Mouse (Mus musculus) kidney, embryonic 16.5 days (tissue): ENCODE measurements at regions not wholly inside any gene's neighbourhood (a gene's known extent, or its start where the extent isn't known, plus 50 kb on each side); places are given as distances from the start of the nearest gene placed in this dataset.

ENCODE experiments used
- ATAC-seq: fragments of 200-750 bp; cut with Nextera tagmentation; 2 replicates; pipeline ENCODE4 v1.8.0; 2017; ENCODE audit warnings: moderate TSS enrichment; ENCODE audit not compliant: low FRiP score, low TSS enrichment
- H3K27ac ChIP-seq: fragments of 300-500 bp; sonication (generic); 2 replicates; pipeline ENCODE4 v1.5.1; 2014; ENCODE audit warnings: low read length
- H3K27me3 ChIP-seq: fragments of 300-500 bp; sonication (generic); 2 replicates; pipeline ENCODE4 v1.6.1; 2014; ENCODE audit warnings: low read length, control low read depth, mixed read lengths; ENCODE audit not compliant: insufficient read depth
- H3K36me3 ChIP-seq: fragments of 300-500 bp; sonication (generic); 2 replicates; pipeline ENCODE4 v1.6.1; 2014; ENCODE audit warnings: low read length, control low read depth, mixed read lengths; ENCODE audit not compliant: insufficient read depth
- H3K4me1 ChIP-seq: fragments of 300-500 bp; sonication (generic); 2 replicates; pipeline ENCODE4 v1.6.1; 2014; ENCODE audit warnings: low read length, control low read depth, mixed read lengths; ENCODE audit not compliant: insufficient read depth
- H3K4me2 ChIP-seq: fragments of 300-500 bp; sonication (generic); replicated peaks from 2 replicates; pipeline ENCODE4 v1.6.1; 2014; ENCODE audit warnings: low read depth, low read length
- H3K4me3 ChIP-seq: fragments of 300-500 bp; sonication (generic); 2 replicates; pipeline ENCODE4 v1.5.1; 2014; ENCODE audit warnings: mild to moderate bottlenecking, low read length
- H3K9ac ChIP-seq: fragments of 300-500 bp; sonication (generic); replicated peaks from 2 replicates; pipeline ENCODE4 v1.6.1; 2014; ENCODE audit warnings: low read length
- H3K9me3 ChIP-seq: fragments of 300-500 bp; sonication (generic); 2 replicates; pipeline ENCODE4 v1.6.1; 2016; ENCODE audit warnings: low read length, control low read depth
- WGBS: fragments of 180-500 bp; shearing (Covaris S2); extraction: QIAGEN DNeasy Blood & Tissue Kit; methylation state at CpG from one replicate; pipeline ENCODE4 v1.1.7; 2014; 5-methylcytosine and 5-hydroxymethylcytosine counted together

GRCm38 (mm10) chr2:72744901-72745300, 235.3 kb downstream of the Sp3 start:
- no peaks in the 10 kb centered on the region for H3K36me3 ChIP-seq
- H3K9me3 ChIP-seq: no peaks in the 10 kb centered on the region
- no peak overlapping the region for H3K4me2 ChIP-seq
- no peak overlapping the region for H3K4me3 ChIP-seq
- 80% methylated on average over 4 of the region's 4 CpGs for WGBS
- no peak overlapping the region for H3K27ac ChIP-seq
- no peak for ATAC-seq
- H3K9ac ChIP-seq: no peak overlapping the region
- H3K27me3 ChIP-seq: no peaks in the 10 kb centered on the region
- H3K4me1 ChIP-seq: peaks cover 3% of the 10 kb centered on the region; the same call in 1 of the 2 replicates

DNA sequence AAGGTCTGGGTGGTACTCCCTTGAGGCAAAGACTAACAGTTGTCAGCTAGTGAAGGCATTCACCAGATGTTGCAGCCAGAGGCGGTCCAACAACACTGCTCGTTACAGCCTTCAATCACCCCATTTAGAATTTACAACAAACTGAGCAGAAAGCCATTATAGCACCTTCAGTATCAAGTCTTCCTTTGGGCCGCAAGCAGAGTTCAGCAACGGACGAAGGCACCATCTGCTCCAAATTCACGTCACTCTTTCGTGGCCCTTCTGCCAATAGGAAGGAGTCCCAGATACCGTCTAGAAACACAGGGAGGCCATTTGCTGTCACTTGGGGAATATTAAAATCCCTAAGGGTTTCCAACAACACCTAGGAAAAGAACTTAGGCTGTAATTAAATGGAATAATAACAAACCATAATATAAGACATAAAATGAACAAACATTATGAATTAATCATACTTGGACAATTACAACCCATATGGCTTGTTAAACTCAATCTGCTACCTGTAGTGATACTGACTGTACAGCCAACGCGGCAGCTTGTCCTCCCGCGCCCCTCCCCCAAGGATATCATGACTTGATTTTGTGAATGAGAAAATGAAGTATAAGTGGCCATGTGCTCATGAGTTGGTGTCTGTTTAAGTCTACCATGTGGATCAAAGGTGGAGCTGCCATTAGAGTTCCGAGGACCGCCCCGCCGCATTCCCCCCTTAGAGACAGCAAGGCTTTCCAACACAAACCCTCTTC, 233.6 kb downstream of the Sp3 start:
- Histone ChIP-seq H3K9me3 (no peaks in the 10 kb centered on the region), H3K4me3 (no peak overlapping the region), H3K36me3 (no peaks in the 10 kb centered on the region), H3K4me2 (no peak overlapping the region), H3K27ac (no peak overlapping the region), H3K27me3 (no peaks in the 10 kb centered on the region), H3K4me1 (no peaks in the 10 kb centered on the region), H3K9ac (no peak overlapping the region)
- 79% methylated on average over 16 of the region's 16 CpGs for WGBS
- no peak for ATAC-seq

- Histone ChIP-seq H3K4me3 (no peak overlapping the region), H3K4me1 (no peaks in the 10 kb centered on the region), H3K9ac (no peak overlapping the region), H3K4me2 (no peak overlapping the region), H3K9me3 (no peaks in the 10 kb centered on the region), H3K27ac (no peak overlapping the region), H3K27me3 (no peaks in the 10 kb centered on the region), H3K36me3 (no peaks in the 10 kb centered on the region)
- ATAC-seq: no peak
- WGBS: 89% methylated on average over 5 of the region's 5 CpGs
These were observed 232.9 kb downstream of the Sp3 start for GRCm38 (mm10) chr2:72747299-72747698.

GRCm38 (mm10) chr2:72749495-72749894, 230.8 kb downstream of the Sp3 start:
- Histone ChIP-seq H3K9ac (no peak overlapping the region), H3K9me3 (no peaks in the 10 kb centered on the region), H3K27ac (no peak overlapping the region), H3K4me2 (no peak overlapping the region), H3K36me3 (no peaks in the 10 kb centered on the region), H3K4me1 (no peaks in the 10 kb centered on the region), H3K4me3 (no peak overlapping the region), H3K27me3 (no peaks in the 10 kb centered on the region)
- no peak for ATAC-seq
- 94% methylated on average over 1 of the region's 1 CpGs for WGBS

DNA sequence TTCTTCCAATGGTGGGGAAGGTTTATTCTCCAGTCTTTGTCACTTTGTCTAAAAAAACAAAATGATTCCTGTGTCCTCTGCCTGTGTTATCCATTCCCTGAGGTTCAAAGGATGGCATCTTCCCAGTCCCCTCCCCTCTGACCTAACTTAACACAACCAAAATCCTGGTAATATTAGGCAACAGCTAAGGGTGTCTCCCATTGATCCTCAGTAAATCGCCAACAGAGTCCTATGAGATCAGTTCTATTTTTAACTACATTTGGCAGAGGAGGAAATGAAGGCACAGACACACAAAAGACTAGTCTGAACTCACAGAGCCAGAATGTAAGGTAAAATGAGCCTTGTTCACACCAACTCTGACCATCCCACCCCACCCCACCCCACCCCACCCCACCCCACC, 228.8 kb downstream of the Sp3 start:
- Histone ChIP-seq H3K4me3 (no peak overlapping the region), H3K27ac (no peak overlapping the region), H3K4me1 (no peaks in the 10 kb centered on the region), H3K36me3 (no peaks in the 10 kb centered on the region), H3K4me2 (no peak overlapping the region), H3K27me3 (no peaks in the 10 kb centered on the region), H3K9ac (no peak overlapping the region), H3K9me3 (no peaks in the 10 kb centered on the region)
- ATAC-seq: no peak
- 69% methylated on average over 1 of the region's 1 CpGs for WGBS

GRCm38 (mm10) chr2:72752624-72753176, 227.5 kb downstream of the Sp3 start:
- H3K9me3 ChIP-seq: no peaks in the 10 kb centered on the region
- H3K36me3 ChIP-seq: no peaks in the 10 kb centered on the region
- H3K4me1 ChIP-seq: no peaks in the 10 kb centered on the region
- H3K9ac ChIP-seq: no peak overlapping the region
- no peak overlapping the region for H3K27ac ChIP-seq
- H3K4me2 ChIP-seq: no peak overlapping the region
- WGBS: 41% methylated on average over 4 of the region's 4 CpGs
- H3K27me3 ChIP-seq: no peaks in the 10 kb centered on the region
- 0 out of 2 replicates have a peak, but pooled peaks have one; percentile 35 for ATAC-seq
- no peak overlapping the region for H3K4me3 ChIP-seq

- Histone ChIP-seq H3K9ac (no peak overlapping the region), H3K4me1 (no peaks in the 10 kb centered on the region), H3K9me3 (no peaks in the 10 kb centered on the region), H3K36me3 (no peaks in the 10 kb centered on the region), H3K27ac (no peak overlapping the region), H3K27me3 (no peaks in the 10 kb centered on the region), H3K4me2 (no peak overlapping the region), H3K4me3 (no peak overlapping the region)
- ATAC-seq: no peak
- WGBS: 63% methylated on average over 16 of the region's 16 CpGs
These were observed 226.2 kb downstream of the Sp3 start for GRCm38 (mm10) chr2:72753788-72754713.

GRCm38 (mm10) chr2:72763454-72763853, 216.8 kb downstream of the Sp3 start:
- no peak for ATAC-seq
- Histone ChIP-seq H3K36me3 (no peaks in the 10 kb centered on the region), H3K9ac (no peak overlapping the region), H3K4me3 (no peak overlapping the region), H3K27ac (no peak overlapping the region), H3K4me1 (no peaks in the 10 kb centered on the region), H3K4me2 (no peak overlapping the region), H3K27me3 (no peaks in the 10 kb centered on the region), H3K9me3 (peaks cover 2% of the 10 kb centered on the region; the same call in 1 of the 2 replicates)
- WGBS: 81% methylated on average over 5 of the region's 5 CpGs

DNA sequence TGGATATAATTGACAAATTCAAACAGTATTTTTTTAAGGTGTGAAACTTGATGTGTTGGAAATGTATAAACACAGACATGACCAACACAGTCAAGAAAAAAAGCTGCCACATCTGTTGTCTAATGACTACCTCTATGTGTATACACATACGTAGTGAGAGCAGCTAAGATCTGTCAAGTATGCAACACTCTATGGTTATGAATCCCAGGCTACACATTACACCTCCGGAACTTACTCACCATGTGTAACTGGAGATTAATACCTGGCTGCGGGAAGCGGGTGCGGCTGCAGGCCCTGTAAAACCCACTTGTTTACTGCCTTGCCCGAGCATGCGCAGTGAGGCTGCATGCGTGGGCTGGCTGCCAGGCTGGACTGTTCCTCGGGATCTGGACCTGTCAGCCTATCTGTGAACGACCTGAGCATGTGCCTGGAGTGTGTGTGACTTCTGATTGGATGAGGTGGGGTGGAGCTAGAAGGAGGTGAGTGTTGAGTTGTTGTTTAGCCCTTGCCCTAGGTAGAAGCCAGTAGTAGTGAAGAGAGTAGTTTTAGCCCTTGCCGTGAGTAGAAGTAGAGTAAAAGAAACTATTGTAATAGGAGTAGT, 211.1 kb downstream of the Sp3 start:
- Histone ChIP-seq H3K4me1 (no peaks in the 10 kb centered on the region), H3K9me3 (no peaks in the 10 kb centered on the region; the same call in 1 of the 2 replicates), H3K4me3 (no peak overlapping the region), H3K4me2 (no peak overlapping the region), H3K27ac (no peak overlapping the region), H3K9ac (no peak overlapping the region), H3K36me3 (no peaks in the 10 kb centered on the region), H3K27me3 (no peaks in the 10 kb centered on the region)
- WGBS: 81% methylated on average over 11 of the region's 11 CpGs
- no peak for ATAC-seq
